Mouse (Mus musculus): Measurements from ENCODE around the gene Mbd6.
"Not testable (repeated sequence)": the region's sequence is repeated elsewhere in the genome, so short reads cannot be mapped to it uniquely, and the experiment has no call there.

Gene Mbd6

DNA sequence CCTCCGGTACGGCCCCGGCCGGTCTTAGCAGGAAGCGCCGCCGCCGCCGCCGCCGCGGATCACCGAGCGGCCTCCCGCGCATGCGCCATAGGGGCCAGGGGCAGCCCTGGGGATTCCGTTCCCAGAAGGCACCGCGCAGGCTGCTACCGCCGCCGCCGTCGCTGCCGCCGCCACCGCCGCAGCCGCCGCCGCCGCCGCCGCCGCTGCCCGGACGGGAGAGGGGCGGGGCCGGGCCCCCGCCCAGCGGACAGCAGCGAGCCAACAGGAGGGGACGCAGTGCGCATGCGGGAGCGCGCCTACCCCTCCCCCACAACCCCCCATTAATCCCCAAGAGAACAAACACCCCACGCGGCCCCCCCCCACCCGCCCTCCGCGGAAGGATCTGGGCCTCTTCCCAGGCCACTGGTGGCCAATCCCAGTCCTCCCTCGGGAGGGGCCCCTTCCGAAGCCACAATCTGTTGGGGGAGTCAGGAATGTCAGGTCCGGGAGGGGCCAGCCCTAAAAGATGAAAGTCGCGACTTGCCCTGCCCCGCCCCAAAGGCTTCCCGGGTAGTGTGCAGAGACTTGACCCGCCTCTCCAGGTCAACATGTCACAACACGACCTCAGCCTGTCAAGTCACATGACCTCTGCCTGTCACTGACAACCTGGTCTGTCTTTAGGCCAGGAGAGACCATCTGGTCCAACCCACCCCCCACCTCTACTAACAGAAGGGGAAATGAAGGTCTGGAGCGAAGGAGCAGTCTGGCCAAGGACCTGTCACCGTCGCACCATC, at the start of gene Mbd6:
Mbd6 (minus strand) TSS at position 219 of the 773 bp plus-strand sequence.
- DNase-seq (ENCODE audit: low spot score in 2 of 2) = peak; percentile 87 to 94

DNA sequence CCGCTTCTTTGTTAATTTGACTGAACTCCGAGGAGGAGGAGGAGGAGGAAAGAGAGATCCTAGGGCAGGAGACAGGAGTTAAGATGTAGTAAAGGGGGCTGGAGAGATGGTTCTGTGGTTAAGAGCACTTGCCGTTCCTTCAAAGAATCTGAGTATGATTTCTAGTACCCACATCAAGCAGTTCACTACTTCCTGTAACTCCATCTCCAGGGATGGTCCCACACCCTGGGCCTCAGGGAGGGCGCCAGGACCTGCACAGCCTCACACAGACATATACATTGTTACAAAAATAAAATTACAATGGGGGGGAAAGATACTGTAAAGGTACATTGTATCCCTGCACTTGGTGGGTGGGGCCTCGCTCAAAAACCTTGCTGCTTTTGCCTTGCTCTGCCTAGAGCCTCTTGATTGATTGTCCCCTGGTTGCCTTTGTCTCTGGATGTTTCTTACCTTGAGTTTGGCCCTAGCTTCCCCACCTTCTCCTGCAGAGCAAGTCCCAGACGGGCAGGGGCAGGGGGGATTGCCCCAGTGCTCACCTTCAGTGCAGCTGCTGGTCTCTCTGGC, 48.8 kb upstream of the Mbd6 start:
- DNase-seq (ENCODE audit: low spot score in 2 of 2) = no peak

DNA sequence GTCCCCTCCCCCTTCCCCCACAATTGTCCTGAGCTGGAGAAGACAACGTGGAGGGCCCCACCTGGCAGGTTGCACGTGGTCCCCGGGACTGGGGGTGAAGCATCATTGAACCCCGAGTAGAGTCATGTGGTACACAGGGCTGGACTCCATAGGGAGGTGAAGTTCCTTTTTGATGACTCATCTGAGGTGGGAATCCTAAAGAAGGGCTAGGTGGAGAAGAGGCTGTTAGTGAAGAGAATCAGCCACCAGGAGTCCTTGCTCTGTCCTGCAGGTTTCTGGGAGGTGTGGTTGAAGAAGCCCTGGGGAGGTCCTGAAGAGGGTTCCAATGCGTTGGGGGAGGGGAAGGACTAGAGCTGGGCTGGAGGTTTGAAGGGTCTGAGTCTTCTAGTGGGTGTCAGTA, 48.1 kb upstream of the Mbd6 start:
- no peak for DNase-seq (ENCODE audit: low spot score in 2 of 2)

DNA sequence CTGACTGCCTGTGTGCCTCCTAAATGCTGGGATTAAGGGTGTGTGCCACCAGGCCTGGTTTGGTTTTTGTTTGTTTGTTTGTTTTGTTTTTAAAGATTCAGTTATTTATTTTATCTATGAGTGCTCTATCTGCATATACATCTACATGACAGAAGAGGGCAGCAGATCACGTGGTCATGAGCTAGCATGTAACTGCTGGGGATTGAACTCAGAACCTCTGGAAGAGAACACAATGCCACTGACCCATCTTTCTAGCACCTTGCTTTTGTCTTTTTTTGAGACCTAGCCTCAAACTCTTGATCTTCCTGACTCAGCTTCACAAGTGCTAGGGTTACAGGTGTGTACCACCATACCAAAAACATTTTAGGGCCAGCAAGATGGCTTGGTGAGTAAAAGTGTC, 46.5 kb upstream of the Mbd6 start:
- no peak for DNase-seq (ENCODE audit: low spot score in 2 of 2)

DNA sequence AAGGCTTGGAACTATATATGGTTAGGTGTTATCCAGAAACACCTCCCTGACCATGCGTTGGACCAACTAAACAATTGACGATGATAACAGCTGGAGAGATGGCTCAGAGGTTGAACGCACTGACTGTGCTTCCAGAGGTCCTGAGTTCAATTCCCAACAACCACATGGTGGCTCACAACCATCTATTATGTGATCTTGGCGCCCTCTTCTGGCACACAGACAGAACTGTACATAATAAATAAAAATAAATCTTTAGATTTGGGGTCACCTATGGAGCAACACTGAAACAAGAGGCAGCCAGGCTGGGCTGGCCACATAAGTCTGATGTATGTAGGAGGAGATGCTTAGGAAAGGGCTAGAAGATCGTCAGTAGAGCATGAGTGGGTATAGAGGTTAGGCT, 44.3 kb upstream of the Mbd6 start:
- no peak for DNase-seq (ENCODE audit: low spot score in 2 of 2)

DNA sequence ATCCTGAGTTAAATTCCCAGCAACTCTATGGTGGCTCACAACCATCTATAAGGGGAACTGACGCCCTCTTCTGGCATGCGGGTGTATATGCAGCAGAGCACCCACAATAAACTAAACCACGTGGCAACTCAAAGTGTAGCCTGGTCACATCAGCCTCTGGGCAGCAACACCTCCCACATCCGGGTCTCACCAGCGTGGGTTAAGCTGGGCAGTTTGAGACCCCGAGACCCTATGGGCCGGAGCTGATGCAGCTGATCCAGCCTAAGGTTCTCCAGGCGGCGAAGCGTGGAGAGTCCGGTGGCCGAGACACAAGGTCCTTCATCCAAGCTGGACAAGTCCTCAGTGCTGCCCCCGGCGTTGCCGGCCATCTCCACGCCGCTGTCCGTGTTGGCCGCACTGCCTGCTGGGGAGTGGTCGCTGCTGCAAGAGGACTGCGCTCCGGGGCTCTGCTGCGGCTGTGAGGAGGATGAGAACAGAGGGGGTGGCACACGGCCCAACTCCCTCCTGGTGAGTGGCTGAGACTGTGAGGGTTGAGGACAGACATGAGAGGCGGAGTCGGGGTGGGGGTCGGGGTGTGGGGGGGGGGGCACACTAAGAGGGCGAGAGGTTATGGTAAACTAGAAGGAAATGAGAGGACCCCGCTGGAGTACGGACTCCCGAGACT, 43.5 kb upstream of the Mbd6 start:
- no peak for DNase-seq (ENCODE audit: low spot score in 2 of 2)

DNA sequence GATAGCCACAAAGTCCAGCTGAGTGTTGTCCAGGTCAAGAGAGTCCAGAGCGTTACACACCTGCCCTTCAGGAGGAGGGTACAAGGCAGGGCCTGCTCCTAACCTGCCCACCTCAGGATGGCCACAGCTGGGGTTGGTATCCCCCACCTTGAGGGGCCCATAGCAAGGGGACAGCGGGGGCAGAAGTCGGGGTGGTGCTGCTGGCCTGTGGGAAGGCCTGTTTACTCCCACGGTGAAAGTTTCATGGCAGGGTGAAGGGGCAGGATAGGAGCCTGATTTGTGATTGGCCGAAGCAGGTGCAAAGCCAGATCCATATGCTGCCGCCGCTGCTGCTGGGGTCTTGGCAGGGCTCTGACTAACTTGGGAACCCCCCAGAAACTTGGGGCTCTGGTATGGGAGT, 41.4 kb upstream of the Mbd6 start:
- DNase-seq (ENCODE audit: low spot score in 2 of 2) = no peak

DNA sequence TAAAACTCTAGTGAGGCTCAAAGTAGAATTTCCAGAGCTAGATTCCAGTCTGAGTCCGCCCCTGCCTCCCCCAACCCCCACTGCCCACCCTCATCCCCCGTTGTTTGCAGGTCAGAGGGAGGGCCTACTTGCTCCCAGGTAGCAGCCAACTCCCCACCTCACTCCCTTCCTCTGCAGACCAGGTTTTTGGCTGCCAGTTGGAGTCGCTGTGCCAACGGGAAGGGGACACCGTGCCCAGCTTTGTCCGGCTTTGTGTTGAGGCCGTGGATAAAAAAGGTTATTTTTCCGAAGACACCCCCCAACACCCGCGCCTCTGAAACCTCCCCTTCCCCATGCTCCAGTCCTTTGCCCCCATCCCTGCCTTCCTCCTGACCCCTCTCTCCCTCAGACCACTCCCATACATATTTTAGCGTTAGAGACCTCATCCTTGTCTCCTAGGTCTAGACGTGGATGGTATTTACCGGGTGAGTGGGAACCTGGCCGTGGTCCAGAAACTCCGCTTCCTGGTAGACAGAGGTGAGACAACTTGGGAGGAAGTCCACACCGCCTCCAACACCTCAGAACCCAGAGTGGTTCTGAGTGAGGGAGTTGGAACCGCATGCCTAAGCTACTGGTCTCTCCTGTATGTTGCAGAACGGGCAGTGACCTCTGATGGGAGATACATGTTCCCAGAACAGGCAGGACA, 38.8 kb upstream of the Mbd6 start:
- DNase-seq (ENCODE audit: low spot score in 2 of 2) = no peak

DNA sequence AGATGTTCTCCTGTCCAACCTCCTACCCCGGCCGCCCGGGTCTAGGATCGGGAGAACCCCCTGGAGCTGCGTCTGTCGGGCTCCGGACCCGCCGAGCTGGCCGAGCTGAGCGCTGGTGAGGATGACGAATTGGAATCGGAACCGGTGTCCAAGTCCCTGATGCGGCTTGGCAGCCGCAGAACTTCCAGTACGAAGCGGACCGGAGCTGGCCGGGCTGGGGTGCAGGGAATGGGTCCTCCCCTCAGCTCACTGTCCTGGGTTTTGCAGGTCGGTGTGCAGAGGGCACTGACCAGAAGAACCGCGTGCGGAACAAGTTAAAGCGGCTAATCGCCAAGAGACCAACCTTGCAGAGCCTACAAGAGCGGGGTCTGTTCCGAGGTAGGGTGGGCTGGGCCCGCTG, 38.0 kb upstream of the Mbd6 start:
- DNase-seq (ENCODE audit: low spot score in 2 of 2) = no peak

DNA sequence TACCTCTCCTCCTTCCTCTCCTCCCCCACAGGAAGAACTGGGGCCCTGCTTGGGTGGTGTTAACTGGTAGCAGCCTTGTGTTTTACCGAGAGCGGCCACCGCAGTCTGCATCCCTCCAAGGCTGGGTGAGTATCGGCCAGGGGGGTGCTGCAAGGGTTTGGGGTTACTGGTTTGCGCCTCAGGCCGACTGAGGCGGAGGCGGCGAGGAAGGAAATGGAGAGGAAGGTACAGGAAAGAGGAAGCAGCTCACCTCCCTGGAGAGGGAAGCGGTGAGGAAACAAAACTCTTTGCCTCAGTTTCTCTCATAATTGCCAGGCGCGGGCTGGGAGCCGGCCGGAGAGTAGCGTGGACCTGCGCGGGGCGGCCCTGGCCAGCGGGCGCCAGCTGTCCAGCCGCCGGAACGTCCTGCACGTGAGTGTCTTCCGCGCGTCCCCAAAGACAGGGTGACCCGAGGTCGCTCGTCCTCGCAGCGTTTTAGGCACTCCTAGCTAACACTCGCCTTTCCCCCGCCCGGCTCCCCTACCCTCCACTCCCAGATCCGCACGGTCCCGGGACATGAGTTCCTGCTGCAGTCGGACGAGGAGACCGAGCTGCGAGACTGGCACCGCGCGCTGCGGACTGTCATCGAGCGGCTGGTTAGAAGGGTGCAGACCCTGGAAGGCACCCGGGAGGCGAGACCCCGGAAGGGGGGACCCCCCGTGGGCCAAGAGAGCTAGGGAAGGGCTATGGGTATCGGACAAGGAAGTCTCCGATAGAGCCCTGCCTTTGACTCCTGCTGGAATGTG, 37.4 kb upstream of the Mbd6 start:
- DNase-seq (ENCODE audit: low spot score in 2 of 2) = peak; percentile 56 to 59

DNA sequence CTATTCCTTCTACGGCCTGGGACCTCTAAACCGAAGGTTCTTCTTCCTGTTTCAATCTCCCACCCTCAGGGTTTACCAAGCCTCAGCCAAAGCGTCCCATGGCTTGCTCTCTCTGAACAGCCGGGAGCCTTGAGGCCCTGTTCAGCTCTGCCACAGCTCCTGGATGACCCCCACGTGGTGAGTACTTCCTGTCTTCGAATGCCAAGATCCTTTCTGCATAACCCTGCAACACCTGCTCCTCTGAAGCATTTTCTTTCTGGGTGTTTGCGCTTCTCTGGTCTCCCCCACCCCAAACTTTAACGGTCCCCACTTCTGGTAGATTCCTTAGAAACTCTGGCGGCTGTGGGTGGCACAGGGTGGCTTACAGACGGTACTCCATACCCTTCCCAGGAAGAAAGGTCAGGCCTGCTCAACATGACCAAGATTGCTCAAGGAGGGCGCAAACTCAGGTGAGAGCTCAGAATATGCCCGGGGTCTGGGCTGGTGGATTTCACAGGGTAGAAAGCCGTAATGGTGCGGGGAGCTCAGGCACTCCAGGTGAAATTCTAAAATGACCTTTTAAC, 36.7 kb upstream of the Mbd6 start:
- peak; percentile 68 to 76 for DNase-seq (ENCODE audit: low spot score in 2 of 2)

DNA sequence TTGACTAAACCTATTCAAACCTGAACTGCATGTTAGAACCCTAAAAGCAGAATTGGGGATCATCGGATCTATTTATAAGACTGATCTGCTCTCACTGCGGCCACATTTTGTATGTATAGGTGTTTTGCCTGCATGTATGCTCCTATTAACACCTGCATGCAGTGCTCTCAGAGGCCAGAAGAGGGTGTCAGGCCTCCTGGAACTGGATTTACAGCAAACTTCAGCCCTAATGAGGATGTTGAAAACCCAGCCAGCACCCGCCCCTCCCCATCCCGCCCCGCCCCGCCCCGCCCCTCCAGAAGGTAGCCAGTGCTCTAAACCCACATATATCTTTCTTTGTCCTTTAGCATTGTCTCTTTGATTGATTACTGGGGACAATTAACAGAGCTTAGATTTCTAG, 35.7 kb upstream of the Mbd6 start:
- peak; percentile 80 to 82 for DNase-seq (ENCODE audit: low spot score in 2 of 2)

DNA sequence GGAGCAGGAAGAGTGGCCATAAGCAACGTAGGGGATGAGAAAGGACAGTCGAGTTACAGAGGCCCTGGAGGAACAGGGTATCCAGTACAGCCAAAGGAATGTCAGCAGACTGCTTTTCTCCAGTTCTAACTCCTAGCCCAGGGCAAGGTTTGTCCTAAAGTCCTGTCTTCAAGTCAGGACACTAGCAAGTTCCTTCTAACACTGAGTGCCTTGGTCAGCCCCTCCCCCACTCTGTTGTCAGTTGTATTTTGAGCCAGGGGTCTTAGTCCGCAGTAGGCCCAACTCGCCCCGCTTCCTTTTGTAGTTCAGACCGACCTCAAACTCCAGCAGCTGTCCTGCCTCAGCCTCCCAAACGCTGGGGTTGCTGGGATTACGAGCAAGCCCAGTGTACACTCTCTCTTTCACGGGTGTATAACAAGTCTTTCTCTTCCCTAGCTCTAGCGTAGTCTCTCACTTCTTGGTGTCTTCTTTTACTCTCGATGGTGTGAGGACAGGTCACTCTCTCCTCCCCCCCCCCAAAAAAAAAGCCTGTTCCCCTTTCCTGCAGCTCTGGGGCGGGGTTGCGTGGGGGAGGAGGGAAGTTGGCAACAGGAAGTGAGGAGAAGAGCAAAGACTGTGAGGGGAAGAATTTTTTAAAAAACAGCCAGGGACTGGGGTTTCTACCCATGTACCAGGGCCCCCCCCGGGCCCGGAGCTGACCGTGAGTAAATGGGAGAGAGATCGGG, 34.5 kb upstream of the Mbd6 start:
- DNase-seq (ENCODE audit: low spot score in 2 of 2) = peak in 1 of 2 experiments; percentile 51

DNA sequence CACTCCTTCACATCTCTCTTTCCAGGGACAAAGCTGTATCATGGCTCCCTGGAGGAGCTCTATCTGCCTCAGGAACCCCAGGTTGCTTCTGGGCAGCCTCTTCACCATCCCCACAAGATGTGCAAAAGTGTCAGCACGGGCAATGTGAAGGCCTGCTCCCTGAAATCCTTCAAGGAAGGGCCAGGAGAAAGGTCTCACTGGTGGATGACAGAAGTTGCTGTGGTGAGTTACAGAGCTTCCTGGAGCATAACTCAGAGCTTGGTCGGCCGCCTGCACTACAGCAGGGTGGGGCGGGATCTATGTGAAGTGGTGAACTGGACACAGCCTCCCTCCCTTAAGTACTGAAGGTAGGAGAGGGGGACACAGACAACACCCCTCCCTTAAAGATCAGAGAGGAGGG, 33.9 kb upstream of the Mbd6 start:
- DNase-seq (ENCODE audit: low spot score in 2 of 2) = no peak

DNA sequence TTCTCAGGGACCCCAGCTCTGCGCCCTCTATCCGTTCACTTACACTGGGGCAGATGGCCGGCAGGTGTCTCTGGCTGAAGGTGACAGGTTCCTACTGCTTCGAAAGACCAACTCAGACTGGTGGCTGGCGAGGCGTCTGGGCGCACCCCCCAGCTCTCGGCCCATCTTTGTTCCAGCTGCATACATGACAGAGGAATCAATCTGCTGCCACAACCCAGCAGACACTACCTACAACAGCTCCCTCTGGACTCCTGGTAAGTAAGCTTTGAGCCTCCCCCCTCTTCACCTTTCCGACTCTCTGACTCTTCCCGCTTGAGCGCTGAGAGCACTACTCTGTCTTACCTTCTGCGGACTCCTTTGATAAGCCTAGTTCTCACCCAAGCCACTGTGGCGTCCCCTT, 33.4 kb upstream of the Mbd6 start:
- no peak for DNase-seq (ENCODE audit: low spot score in 2 of 2)

DNA sequence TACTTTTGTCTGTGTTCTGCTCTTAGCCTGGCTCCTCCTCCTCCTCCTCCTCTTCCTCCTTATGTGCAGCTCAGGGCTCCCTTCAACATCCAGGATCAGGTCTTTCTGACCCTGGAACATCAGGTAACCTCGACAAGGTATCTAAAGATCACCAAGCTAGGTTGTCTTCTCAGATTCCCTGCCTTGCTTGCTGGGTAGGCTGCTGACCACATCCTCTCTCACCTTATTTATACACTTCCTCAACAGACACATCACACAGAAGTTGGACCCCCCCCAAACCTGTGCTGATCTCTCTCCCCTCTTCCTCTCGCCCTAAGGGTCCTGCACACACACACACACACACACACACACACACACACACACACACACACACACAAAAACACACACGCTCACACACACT, 32.8 kb upstream of the Mbd6 start, which contains the start of gene Arhgap9:
Arhgap9 (plus strand) TSS at position 344 of the 400 bp plus-strand sequence.
- peak in 1 of 2 experiments; percentile 49 for DNase-seq (ENCODE audit: low spot score in 2 of 2)

DNA sequence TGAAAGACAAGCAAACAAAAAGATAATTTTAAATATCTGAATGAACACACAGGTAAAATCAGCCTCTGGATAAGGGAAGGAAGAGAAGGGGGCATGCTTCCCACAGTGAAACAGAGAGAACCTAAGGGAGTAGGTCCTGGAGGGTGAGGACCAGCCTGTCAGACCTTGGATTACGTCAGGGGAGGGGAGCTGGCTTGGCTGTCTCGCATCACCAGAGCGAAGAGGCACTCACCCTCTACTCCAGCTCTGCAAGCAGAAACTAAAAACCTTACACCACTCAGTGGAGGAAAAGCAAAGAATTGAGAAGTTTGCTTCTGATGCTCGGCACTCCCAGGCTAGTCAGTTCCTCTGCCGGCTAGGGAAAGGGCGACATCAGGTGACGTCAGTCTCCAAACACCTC, 31.2 kb upstream of the Mbd6 start:
- no peak for DNase-seq (ENCODE audit: low spot score in 2 of 2)

DNA sequence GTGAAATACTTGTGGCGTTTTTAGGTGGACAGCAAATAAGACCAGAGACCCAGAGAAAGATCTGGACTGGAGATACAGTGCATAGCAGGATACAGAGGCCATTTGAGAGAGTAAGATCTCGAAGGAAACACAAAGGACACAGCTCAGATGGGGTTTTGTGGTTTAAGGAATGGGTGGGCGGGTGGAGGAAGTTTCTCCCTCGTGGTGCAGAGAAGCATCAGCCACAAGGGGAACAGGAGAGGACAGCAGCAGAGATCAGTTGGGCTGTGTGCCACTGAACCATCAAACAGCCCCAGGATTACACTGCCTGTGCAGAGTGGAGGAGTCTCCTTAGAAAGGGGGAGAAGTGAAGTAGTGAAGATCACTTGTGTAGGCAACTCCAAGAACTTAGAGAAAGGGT, 29.2 kb upstream of the Mbd6 start:
- DNase-seq (ENCODE audit: low spot score in 2 of 2) = no peak

DNA sequence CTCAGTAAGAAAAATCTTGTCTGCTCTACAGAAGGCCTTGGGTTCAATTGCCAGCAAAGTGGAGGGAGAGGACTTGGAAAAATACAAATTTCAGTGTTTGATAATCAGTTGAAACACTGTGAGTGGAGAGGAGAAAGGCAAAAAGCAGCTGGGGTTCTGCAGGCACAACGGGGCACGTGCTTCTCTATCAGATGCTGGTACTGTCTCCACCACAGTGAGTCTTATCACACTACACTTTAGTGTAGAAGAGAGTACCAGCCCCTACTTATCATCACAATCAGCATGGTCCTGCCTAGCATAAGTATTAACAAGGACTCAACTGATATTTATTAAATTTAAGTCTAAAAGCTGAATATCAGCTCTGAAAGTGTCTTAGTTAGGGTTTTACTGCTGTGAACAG, 28.5 kb upstream of the Mbd6 start:
- no peak for DNase-seq (ENCODE audit: low spot score in 2 of 2)

DNA sequence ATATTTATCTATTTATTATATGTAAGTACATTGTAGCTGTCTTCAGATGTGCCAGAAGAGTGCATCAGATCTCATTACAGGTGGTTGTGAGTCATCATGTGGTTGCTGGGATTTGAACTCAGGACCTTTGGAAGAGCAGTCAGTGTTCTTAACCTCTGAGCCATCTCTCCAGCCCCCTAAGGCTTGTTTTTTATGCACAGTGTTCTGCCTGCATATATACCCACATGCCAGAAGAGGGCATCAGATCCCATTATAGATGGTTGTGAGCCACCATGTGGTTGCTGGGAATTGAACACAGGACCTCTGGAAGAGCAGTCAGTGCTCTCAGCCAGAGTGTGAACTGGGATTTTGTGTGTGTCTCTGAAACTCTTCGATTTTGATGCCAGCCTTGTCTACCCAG, 26.1 kb upstream of the Mbd6 start:
- DNase-seq (ENCODE audit: low spot score in 2 of 2) = not testable (repeated sequence)

DNA sequence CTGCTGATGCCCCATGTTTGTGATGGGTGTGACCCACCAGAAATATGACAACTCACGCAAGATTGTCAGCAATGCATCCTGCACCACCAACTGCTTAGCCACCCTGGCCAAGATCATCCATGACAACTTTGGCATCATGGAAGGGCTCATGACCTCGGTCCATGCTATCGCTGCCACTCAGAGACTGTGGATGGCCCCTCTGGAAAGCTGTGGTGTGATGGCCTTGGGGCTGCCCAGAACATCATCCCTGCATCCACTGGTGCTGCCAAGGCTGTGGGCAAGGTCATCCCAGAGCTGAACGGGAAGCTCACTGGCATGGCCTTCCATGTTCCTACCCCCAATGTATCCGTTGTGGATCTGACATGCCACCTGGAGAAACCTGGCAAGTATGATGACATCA, 24.7 kb upstream of the Mbd6 start:
- not testable (repeated sequence) for DNase-seq (ENCODE audit: low spot score in 2 of 2)
